In the genomic region with DNA sequence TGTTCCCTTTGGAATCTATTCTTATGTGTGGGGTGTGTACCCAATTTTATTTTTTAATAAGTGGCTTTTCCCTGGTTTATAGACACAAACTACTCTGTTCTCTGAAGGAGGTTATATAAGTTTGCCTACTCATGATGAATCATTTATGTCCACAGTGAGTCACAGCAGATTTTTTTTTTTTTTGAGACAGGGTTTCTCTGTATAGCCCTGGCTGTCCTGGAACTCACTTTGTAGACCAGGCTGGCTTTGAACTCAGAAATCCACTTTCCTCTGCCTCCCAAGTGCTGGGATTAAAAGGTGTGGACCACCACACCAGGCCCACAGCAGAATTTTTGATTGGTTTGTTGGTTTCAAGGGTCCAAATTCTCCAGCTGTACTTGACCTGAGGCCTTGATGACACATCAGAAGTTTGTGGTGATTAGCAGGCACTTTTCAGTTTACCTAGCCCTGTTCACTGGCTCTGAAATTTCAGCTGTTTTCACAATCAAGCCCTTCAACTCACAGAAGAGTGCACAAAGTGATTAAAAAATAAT, we compare ENCODE assay signal across 23 mouse cellular contexts. TPM values are rescaled to one million over a fixed set of nuclear protein-coding genes. Genes with fewer than 3 reads are reported as not detected.
DNase-seq lines count a peak whose midpoint lies in the region; TF ChIP-seq lines count a peak whose summit lies in the region.
"Had no signal": no experiment of that assay in that cellular context is flagged by ENCODE, and none has a peak within 500 bp of the region (broad histone marks: within the 10 kb centered on the region; RNA-seq: fewer than 3 reads in every experiment).

No protein-coding gene starts in this region.

- H3K27ac ChIP-seq in thymus, adult 2 months (ENCODE audit: control insufficient read depth, insufficient read depth, low read length), result no peak overlapping the region
- H3K27ac ChIP-seq: embryonic facial prominence, embryonic 13.5 days; hindbrain, postnatal 0 days; layer of hippocampus, adult 2 months; limb, embryonic 13.5 days; liver, embryonic 14.5 days had no signal

- no peaks in the 10 kb centered on the region for H3K27me3 ChIP-seq in thymus, adult 2 months (ENCODE audit: control insufficient read depth, insufficient read depth, low read length)
- H3K27me3 ChIP-seq: embryonic facial prominence, embryonic 13.5 days; heart, embryonic 12.5 days; limb, embryonic 13.5 days had no signal

- H3K4me3 ChIP-seq in thymus, adult 2 months (ENCODE audit: control insufficient read depth, insufficient read depth, low read length), result no peak overlapping the region
- H3K4me3 ChIP-seq: embryonic facial prominence, embryonic 13.5 days; heart, embryonic 12.5 days; layer of hippocampus, adult 2 months; limb, embryonic 13.5 days had no signal

- DNase-seq in heart, adult 11 months, result peak; percentile 18
- no peak for DNase-seq in heart, postnatal 36 days
- DNase-seq in 416B (ENCODE audit: low read depth), result peak; percentile 90
- DNase-seq in Muller cell, postnatal 12 days (ENCODE audit: inconsistent ontology term), result peak; percentile 57
- DNase-seq in fibroblast of lung, adult 2 months (ENCODE audit: low read depth), result peak; percentile 36
- no peak for DNase-seq in cerebellum, adult 8-10 months
- no peak for DNase-seq in cerebellum, postnatal 10 days
- DNase-seq in thymus, adult 2 months, result no peak
- DNase-seq: cerebellum, postnatal 14 days; embryo, embryonic 11 days; gastrocnemius, postnatal 10 days; heart, postnatal 10 days; kidney, adult 9 months; kidney, postnatal 14 days; layer of hippocampus, postnatal 36 days; lung, embryonic 14.5 days; lung, postnatal 36 days had no signal

- TF ChIP-seq CTCF in thymus, adult 2 months (IDR thresholded peaks at IDR 0.05; ENCODE audit: borderline replicate concordance, control insufficient read depth, extremely low read depth, insufficient read depth, low read length, poor library complexity), result no peak

- intact Hi-C loops in heart, postnatal 36 days (cut with DNase I), result no loop called here

- TF ChIP-seq POLR2A in thymus, adult 2 months (IDR thresholded peaks at IDR 0.05; ENCODE audit: control insufficient read depth, extremely low read depth, insufficient read depth, low read length, poor library complexity), result no peak

- H3K36me3 ChIP-seq in thymus, adult 2 months (ENCODE audit: control insufficient read depth, insufficient read depth, low read length), result no peaks in the 10 kb centered on the region
- H3K36me3 ChIP-seq: embryonic facial prominence, embryonic 13.5 days; heart, embryonic 12.5 days; limb, embryonic 13.5 days had no signal

- H3K4me1 ChIP-seq in thymus, adult 2 months (replicated peaks; ENCODE audit: control insufficient read depth, insufficient read depth, low read length), result no peaks in the 10 kb centered on the region
- H3K4me1 ChIP-seq: embryonic facial prominence, embryonic 13.5 days; limb, embryonic 13.5 days had no signal

RNA-seq across cellular contexts. Expression of a gene that starts 10.4 kb away (rescaled TPM):
- total RNA-seq in heart, postnatal 36 days (2021), result 1 to 10 TPM; 7.9 to 8.9 TPM
- polyA plus RNA-seq in thymus, adult 2 months (2012; rRNA removed), result 24.5 and 29.4 TPM in 2 replicates

Comparison
In these comparisons a context has a peak if more than half of its experiments do, and no peak if none do; other contexts are left out.
1. DNase-seq: peak in heart, adult 11 months (single experiment), 416B (single experiment), Muller cell, postnatal 12 days (single experiment) and fibroblast of lung, adult 2 months (single experiment); none in heart, postnatal 36 days (0 of 2), cerebellum, adult 8-10 months (single experiment), cerebellum, postnatal 10 days (0 of 2) and thymus, adult 2 months (single experiment).